Mouse (Mus musculus) olfactory bulb, adult 2 months (tissue): ENCODE results near the gene Mrpl4.

Source experiments
- CTCF ChIP-seq: fragments of 200-500 bp; IDR thresholded peaks from 2 replicates; pipeline ENCODE4 v1.5.1; 2012; ENCODE audit warnings: low read depth, mild to moderate bottlenecking, low read length, moderate library complexity; ENCODE audit not compliant: insufficient read depth
- POLR2A ChIP-seq: fragments of 200-500 bp; IDR thresholded peaks from 2 replicates; pipeline ENCODE4 v1.6.1; 2012; ENCODE audit warnings: mild to moderate bottlenecking, low read depth, low read length, moderate library complexity; ENCODE audit not compliant: insufficient read depth

DNA sequence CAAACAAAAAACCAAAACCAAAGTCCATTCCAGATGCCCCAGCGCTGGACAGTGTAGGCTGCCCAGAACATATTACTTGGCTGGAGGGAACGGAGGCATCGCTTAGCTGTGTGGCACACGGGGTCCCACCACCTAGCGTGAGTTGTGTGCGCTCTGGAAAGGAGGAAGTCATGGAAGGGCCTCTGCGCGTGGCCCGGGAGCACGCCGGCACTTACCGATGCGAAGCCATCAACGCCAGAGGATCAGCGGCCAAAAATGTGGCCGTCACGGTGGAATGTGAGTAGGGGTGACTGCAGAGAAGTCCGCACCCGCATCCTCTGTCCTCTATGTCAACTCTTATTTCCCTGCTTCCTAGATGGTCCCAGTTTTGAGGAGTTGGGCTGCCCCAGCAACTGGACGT is 33.6 kb downstream of the Mrpl4 start:
- 0 out of 2 replicates have a peak, but pooled peaks have one; percentile 16 for TF ChIP-seq CTCF
- TF ChIP-seq POLR2A = no peak
